Mouse (Mus musculus): ENCODE measurements around the gene Tmc6.

Gene Tmc6

GRCm38 (mm10) chr11:117759267-117759666 lies 22.7 kb downstream of the Tmc6 start:
- no peak for DNase-seq (ENCODE audit: low spot score in 2 of 2)

- DNase-seq (ENCODE audit: low spot score in 2 of 2) = no peak
Observed at GRCm38 (mm10) chr11:117755891-117756290, 26.1 kb downstream of the Tmc6 start.

GRCm38 (mm10) chr11:117751544-117751943 lies 30.5 kb downstream of the Tmc6 start:
- no peak for DNase-seq (ENCODE audit: low spot score in 2 of 2)

GRCm38 (mm10) chr11:117749414-117749813 lies 32.6 kb downstream of the Tmc6 start:
- DNase-seq (ENCODE audit: low spot score in 2 of 2) = no peak

- DNase-seq (ENCODE audit: low spot score in 2 of 2) = no peak
Observed at GRCm38 (mm10) chr11:117748628-117749027, 33.4 kb downstream of the Tmc6 start.

GRCm38 (mm10) chr11:117743454-117744030 lies 38.5 kb downstream of the Tmc6 start:
- no peak for DNase-seq (ENCODE audit: low spot score in 2 of 2)

GRCm38 (mm10) chr11:117742715-117743114 lies 39.3 kb downstream of the Tmc6 start:
- no peak for DNase-seq (ENCODE audit: low spot score in 2 of 2)

- no peak for DNase-seq (ENCODE audit: low spot score in 2 of 2)
Observed at GRCm38 (mm10) chr11:117742243-117742642, 39.8 kb downstream of the Tmc6 start.

GRCm38 (mm10) chr11:117741128-117741527 lies 40.9 kb downstream of the Tmc6 start:
- no peak for DNase-seq (ENCODE audit: low spot score in 2 of 2)

- DNase-seq (ENCODE audit: low spot score in 2 of 2) = no peak
Observed at GRCm38 (mm10) chr11:117738123-117738522, 43.9 kb downstream of the Tmc6 start.

GRCm38 (mm10) chr11:117736037-117736689 lies 45.8 kb downstream of the Tmc6 start:
- DNase-seq (ENCODE audit: low spot score in 2 of 2) = no peak

GRCm38 (mm10) chr11:117731470-117731869 lies 50.5 kb downstream of the Tmc6 start:
- DNase-seq (ENCODE audit: low spot score in 2 of 2) = no peak

- DNase-seq (ENCODE audit: low spot score in 2 of 2) = no peak
Observed at GRCm38 (mm10) chr11:117730490-117730838, 51.5 kb downstream of the Tmc6 start.

GRCm38 (mm10) chr11:117729798-117730489 lies 52.1 kb downstream of the Tmc6 start:
- no peak for DNase-seq (ENCODE audit: low spot score in 2 of 2)

- no peak for DNase-seq (ENCODE audit: low spot score in 2 of 2)
Observed at GRCm38 (mm10) chr11:117729341-117729740, 52.7 kb downstream of the Tmc6 start.

- peak in 1 of 2 experiments; percentile 56 for DNase-seq (ENCODE audit: low spot score in 2 of 2)
Observed at GRCm38 (mm10) chr11:117728841-117729240, 53.2 kb downstream of the Tmc6 start.

- DNase-seq (ENCODE audit: low spot score in 2 of 2) = no peak
Observed at GRCm38 (mm10) chr11:117728245-117728644, 53.8 kb downstream of the Tmc6 start.

GRCm38 (mm10) chr11:117727031-117727430 lies 55.0 kb downstream of the Tmc6 start:
- DNase-seq (ENCODE audit: low spot score in 2 of 2) = peak in 1 of 2 experiments; percentile 50

GRCm38 (mm10) chr11:117724604-117725301 lies 57.2 kb downstream of the Tmc6 start:
- DNase-seq (ENCODE audit: low spot score in 2 of 2) = no peak

GRCm38 (mm10) chr11:117718838-117719237 lies 63.2 kb downstream of the Tmc6 start:
- no peak for DNase-seq (ENCODE audit: low spot score in 2 of 2)
